Mouse (Mus musculus) myocyte (in vitro differentiated cells): ENCODE results near the gene Nhsl1. TPM values are rescaled to one million over a fixed set of nuclear protein-coding genes. Genes with fewer than 3 reads are reported as not detected.

ENCODE experiments used
- H3K27me3 ChIP-seq: one replicate; pipeline ENCODE4 v1.6.1; 2011; ENCODE audit not compliant: control insufficient read depth, insufficient read depth, insufficient read length
- H3K36me3 ChIP-seq: one replicate; pipeline ENCODE4 v1.6.1; 2011; ENCODE audit not compliant: control insufficient read depth, insufficient read depth
- H3K4me2 ChIP-seq: one replicate; pipeline ENCODE4 v1.6.1; 2011; ENCODE audit warnings: low read depth, control low read depth
- H3K4me3 ChIP-seq: one replicate; pipeline ENCODE4 v1.5.1; 2011; ENCODE audit warnings: mild to moderate bottlenecking, control low read depth, moderate library complexity
- H3K79me2 ChIP-seq: one replicate; pipeline ENCODE4 v1.6.1; 2011; ENCODE audit not compliant: control insufficient read depth, insufficient read depth
- H3ac ChIP-seq: one replicate; pipeline ENCODE4 v1.6.1; 2011; ENCODE audit not compliant: control insufficient read depth, insufficient read length
- CEBPB ChIP-seq: IDR thresholded peaks from 2 replicates; pipeline ENCODE4 v1.6.1; 2011; ENCODE audit warnings: mild to moderate bottlenecking, moderate library complexity; ENCODE audit not compliant: poor library complexity, insufficient read depth, severe bottlenecking
- E2F4 ChIP-seq: IDR thresholded peaks from one replicate; pipeline ENCODE4 v1.6.1; 2011; ENCODE audit warnings: mild to moderate bottlenecking, control low read depth, moderate library complexity; ENCODE audit not compliant: insufficient read depth
- MAX ChIP-seq: IDR thresholded peaks from one replicate; pipeline ENCODE4 v1.6.1; 2011; ENCODE audit warnings: low read depth, mild to moderate bottlenecking, control low read depth
- MYOD1 ChIP-seq, 3 experiments: IDR thresholded peaks; one replicate each; pipeline ENCODE4 v1.6.1; 2011; ENCODE audit warnings: control low read depth in 2 of 3, low read depth in 2 of 3, mild to moderate bottlenecking in 2 of 3, moderate library complexity in 1 of 3; ENCODE audit not compliant: insufficient read length in 2 of 3, control insufficient read depth in 1 of 3
- MYOG ChIP-seq, 3 experiments: IDR thresholded peaks; one replicate each; pipeline ENCODE4 v1.6.1; 2011; ENCODE audit warnings: control low read depth in 2 of 3, low read depth in 2 of 3, mild to moderate bottlenecking in 2 of 3; ENCODE audit not compliant: insufficient read length in 2 of 3, control insufficient read depth in 1 of 3, insufficient read depth in 1 of 3
- POLR2A ChIP-seq: IDR thresholded peaks from one replicate; pipeline ENCODE4 v1.6.1; 2011; ENCODE audit warnings: low read depth, mild to moderate bottlenecking, control low read depth, moderate library complexity; ENCODE audit not compliant: insufficient read length
- POLR2AphosphoS2 ChIP-seq: IDR thresholded peaks from one replicate; pipeline ENCODE4 v1.6.1; 2011; ENCODE audit warnings: low read depth, control low read depth; ENCODE audit not compliant: insufficient read length
- REST ChIP-seq: IDR thresholded peaks from one replicate; pipeline ENCODE4 v1.6.1; 2011; ENCODE audit warnings: mild to moderate bottlenecking, control low read depth, moderate library complexity; ENCODE audit not compliant: insufficient read depth, insufficient read length
- SRF ChIP-seq: IDR thresholded peaks from one replicate; pipeline ENCODE4 v1.6.1; 2011; ENCODE audit warnings: low read depth; ENCODE audit not compliant: control insufficient read depth, insufficient read length
- TCF12 ChIP-seq: IDR thresholded peaks from one replicate; pipeline ENCODE4 v1.6.1; 2011; ENCODE audit warnings: mild to moderate bottlenecking, control low read depth; ENCODE audit not compliant: poor library complexity, insufficient read depth, severe bottlenecking
- TCF3 ChIP-seq: IDR thresholded peaks from one replicate; pipeline ENCODE4 v1.6.1; 2011; ENCODE audit warnings: low read depth, control low read depth; ENCODE audit not compliant: insufficient read length
- USF1 ChIP-seq: IDR thresholded peaks from one replicate; pipeline ENCODE4 v1.6.1; 2011; ENCODE audit warnings: low read depth, mild to moderate bottlenecking, control low read depth, moderate library complexity
- polyA plus RNA-seq: library from polyadenylated mRNA; unstranded; fragments of >200 nt; fragmentation: generic; extraction: Trizol; gene quantifications from one replicate; pipeline ENCODE4 v1.2.1, GENCODE M21; 2012; ENCODE audit warnings: missing spikeins

Gene Nhsl1
- polyA plus RNA-seq, 1 experiment = 5.4 TPM

DNA sequence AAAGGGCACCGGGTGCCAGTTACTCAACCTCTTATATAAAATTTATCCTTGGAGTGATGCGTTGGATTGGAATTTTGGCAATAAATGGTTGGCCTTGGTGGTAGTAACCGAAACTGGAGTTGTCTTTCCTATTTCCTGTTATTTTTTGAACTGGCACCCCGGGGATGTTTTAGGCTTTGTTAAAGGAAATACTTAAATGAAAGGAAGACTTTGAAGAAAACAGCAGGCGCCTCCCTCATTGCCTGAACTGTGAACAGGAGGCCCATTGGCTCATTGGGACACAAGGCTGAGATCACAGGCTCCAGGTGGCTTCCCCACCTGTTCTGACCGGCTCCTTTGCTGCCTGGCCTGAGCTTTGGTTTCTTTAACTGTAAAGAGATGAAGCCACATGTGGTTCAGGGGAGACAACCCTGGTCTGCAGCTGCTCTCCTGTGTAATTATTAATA lies 187.7 kb downstream of the Nhsl1 start:
- Histone ChIP-seq H3K27me3 (no peaks in the 10 kb centered on the region), H3K4me3 (no peak overlapping the region), H3K36me3 (no peaks in the 10 kb centered on the region), H3ac (no peak overlapping the region), H3K79me2 (no peaks in the 10 kb centered on the region), H3K4me2 (peak overlapping the region; percentile 34)
- peak in 1 of 3 experiments; percentile 50 for TF ChIP-seq MYOG (IDR thresholded peaks at IDR 0.05; ENCODE audit: control insufficient read depth in 1 of 3, insufficient read depth in 1 of 3, insufficient read length in 2 of 3, low read depth in 2 of 3)
- peak in 2 of 3 experiments; percentile 55 to 56 for TF ChIP-seq MYOD1 (IDR thresholded peaks at IDR 0.05; ENCODE audit: control insufficient read depth in 1 of 3, insufficient read length in 2 of 3, low read depth in 2 of 3)
- TF ChIP-seq CEBPB = no peak

- Histone ChIP-seq H3K36me3 (peaks cover 4% of the 10 kb centered on the region), H3K27me3 (no peaks in the 10 kb centered on the region), H3K79me2 (no peaks in the 10 kb centered on the region), H3ac (no peak overlapping the region), H3K4me2 (no peak overlapping the region), H3K4me3 (no peak overlapping the region)
- TF ChIP-seq USF1 = no peak
- no peak for TF ChIP-seq MYOG (IDR thresholded peaks at IDR 0.05; ENCODE audit: control insufficient read depth in 1 of 3, insufficient read depth in 1 of 3, insufficient read length in 2 of 3, low read depth in 2 of 3)
- no peak for TF ChIP-seq SRF
- TF ChIP-seq CEBPB = no peak
- no peak for TF ChIP-seq MAX
- TF ChIP-seq POLR2AphosphoS2 = no peak
- no peak for TF ChIP-seq MYOD1 (IDR thresholded peaks at IDR 0.05; ENCODE audit: control insufficient read depth in 1 of 3, insufficient read length in 2 of 3, low read depth in 2 of 3)
- TF ChIP-seq REST = no peak
- no peak for TF ChIP-seq TCF3
- no peak for TF ChIP-seq E2F4
Measured at GRCm38 (mm10) chr10:18507869-18508473, 189.2 kb downstream of the Nhsl1 start.

DNA sequence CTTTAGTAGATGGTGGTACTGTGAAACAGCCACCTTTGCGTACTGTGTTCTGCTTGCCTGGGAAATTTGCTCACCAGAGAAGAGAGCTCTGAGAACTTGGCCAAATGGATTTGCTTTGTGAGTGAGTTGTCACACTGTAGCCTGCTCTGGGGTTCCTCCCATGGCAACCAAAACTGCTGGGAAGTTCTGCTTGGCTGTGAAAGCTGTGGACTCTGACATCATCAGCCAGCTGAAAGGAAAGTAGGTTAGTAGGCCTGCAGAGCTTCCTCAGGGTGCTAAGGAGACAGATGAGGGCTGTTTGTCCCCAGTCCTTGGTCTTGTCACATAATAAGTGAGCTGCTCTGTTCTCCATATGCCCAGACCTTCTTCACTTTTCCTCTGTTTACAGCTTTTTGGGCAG lies 189.8 kb downstream of the Nhsl1 start:
- H3K4me3 ChIP-seq = no peak overlapping the region

DNA sequence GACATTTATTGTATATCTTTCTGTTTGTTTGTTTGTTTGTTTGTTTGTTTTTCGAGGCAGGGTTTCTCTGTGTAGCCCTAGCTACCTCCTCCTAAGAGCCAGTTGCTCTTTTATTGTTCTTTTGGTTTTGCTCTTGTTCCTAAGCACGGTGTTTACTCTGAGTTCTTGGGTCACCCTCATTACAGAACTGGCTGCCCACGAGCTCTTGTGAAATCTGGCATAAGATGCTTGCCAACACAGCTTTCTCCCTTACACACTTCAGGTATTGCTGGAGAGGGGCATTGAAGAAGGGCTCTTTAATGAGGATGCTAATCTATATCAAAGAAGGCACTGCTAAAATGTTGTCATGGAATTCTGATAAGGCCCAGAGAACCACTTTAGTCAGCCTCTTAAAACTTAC lies 191.9 kb downstream of the Nhsl1 start:
- no peaks in the 10 kb centered on the region for H3K27me3 ChIP-seq
- TF ChIP-seq POLR2AphosphoS2 (no peak), POLR2A (no peak), MYOD1 (IDR thresholded peaks at IDR 0.05; ENCODE audit: control insufficient read depth in 1 of 3, insufficient read length in 2 of 3, low read depth in 2 of 3) (no peak), TCF12 (no peak), USF1 (no peak), MYOG (IDR thresholded peaks at IDR 0.05; ENCODE audit: control insufficient read depth in 1 of 3, insufficient read depth in 1 of 3, insufficient read length in 2 of 3, low read depth in 2 of 3) (no peak), TCF3 (no peak)
- H3ac ChIP-seq = no peak overlapping the region
- no peaks in the 10 kb centered on the region for H3K79me2 ChIP-seq
- H3K4me3 ChIP-seq = no peak overlapping the region
- H3K36me3 ChIP-seq = peaks cover 4% of the 10 kb centered on the region
- no peak overlapping the region for H3K4me2 ChIP-seq

More for the DNA sequence above, 189.8 kb downstream of the Nhsl1 start:
- Histone ChIP-seq H3K27me3 (no peaks in the 10 kb centered on the region), H3K36me3 (peaks cover 4% of the 10 kb centered on the region), H3K79me2 (no peaks in the 10 kb centered on the region), H3ac (no peak overlapping the region), H3K4me2 (no peak overlapping the region)
- TF ChIP-seq CEBPB (no peak), MYOD1 (IDR thresholded peaks at IDR 0.05; ENCODE audit: control insufficient read depth in 1 of 3, insufficient read length in 2 of 3, low read depth in 2 of 3) (no peak), REST (no peak), MAX (no peak), SRF (no peak), POLR2A (no peak), USF1 (no peak), POLR2AphosphoS2 (no peak), TCF12 (no peak), E2F4 (no peak), TCF3 (no peak), MYOG (IDR thresholded peaks at IDR 0.05; ENCODE audit: control insufficient read depth in 1 of 3, insufficient read depth in 1 of 3, insufficient read length in 2 of 3, low read depth in 2 of 3) (no peak)

DNA sequence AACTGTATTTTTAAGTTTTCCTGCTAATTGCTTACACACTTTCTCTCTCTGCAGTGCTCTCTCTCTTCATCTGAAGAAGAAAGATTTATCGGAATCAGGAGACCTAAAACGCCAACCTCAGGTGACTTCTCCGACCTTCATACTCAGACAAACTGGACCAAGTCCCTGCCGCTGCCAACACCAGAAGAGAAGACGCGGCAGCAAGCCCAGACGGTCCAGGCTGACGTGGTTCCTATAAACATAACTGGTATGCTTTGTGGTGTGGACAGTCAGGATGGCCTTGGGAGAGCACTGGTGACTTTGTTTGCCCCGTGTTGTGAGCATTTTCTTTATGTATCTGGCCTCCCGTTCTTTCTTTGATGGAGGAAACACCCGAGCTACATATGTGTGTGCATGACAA lies 192.7 kb downstream of the Nhsl1 start:
- peaks cover 4% of the 10 kb centered on the region for H3K36me3 ChIP-seq
- no peak overlapping the region for H3K4me2 ChIP-seq
- H3K79me2 ChIP-seq = no peaks in the 10 kb centered on the region
- no peak for TF ChIP-seq MAX
- TF ChIP-seq USF1 = no peak
- TF ChIP-seq MYOG (IDR thresholded peaks at IDR 0.05; ENCODE audit: control insufficient read depth in 1 of 3, insufficient read depth in 1 of 3, insufficient read length in 2 of 3, low read depth in 2 of 3) = no peak
- TF ChIP-seq TCF12 = no peak
- no peak for TF ChIP-seq CEBPB
- TF ChIP-seq REST = no peak
- no peak for TF ChIP-seq TCF3
- TF ChIP-seq SRF = no peak
- TF ChIP-seq E2F4 = no peak
- no peak for TF ChIP-seq MYOD1 (IDR thresholded peaks at IDR 0.05; ENCODE audit: control insufficient read depth in 1 of 3, insufficient read length in 2 of 3, low read depth in 2 of 3)
- no peak for TF ChIP-seq POLR2A
- TF ChIP-seq POLR2AphosphoS2 = no peak
- H3K27me3 ChIP-seq = no peaks in the 10 kb centered on the region
- no peak overlapping the region for H3ac ChIP-seq
- H3K4me3 ChIP-seq = no peak overlapping the region
